Mouse (Mus musculus) ovary, adult 2 months (tissue): ENCODE data around the gene Wdr89. TPM values are rescaled to one million over a fixed set of nuclear protein-coding genes. Genes with fewer than 3 reads are reported as not detected.

ENCODE experiments used
- polyA plus RNA-seq: library from polyadenylated mRNA; depleted of rRNA; stranded (reverse); fragments of >200 nt; gene quantifications from 2 replicates; pipeline ENCODE4 v1.2.3, GENCODE M21; 2012; rRNA removed

The Wdr89 gene
- polyA plus RNA-seq = 3.5 and 3.9 TPM in 2 replicates

DNA sequence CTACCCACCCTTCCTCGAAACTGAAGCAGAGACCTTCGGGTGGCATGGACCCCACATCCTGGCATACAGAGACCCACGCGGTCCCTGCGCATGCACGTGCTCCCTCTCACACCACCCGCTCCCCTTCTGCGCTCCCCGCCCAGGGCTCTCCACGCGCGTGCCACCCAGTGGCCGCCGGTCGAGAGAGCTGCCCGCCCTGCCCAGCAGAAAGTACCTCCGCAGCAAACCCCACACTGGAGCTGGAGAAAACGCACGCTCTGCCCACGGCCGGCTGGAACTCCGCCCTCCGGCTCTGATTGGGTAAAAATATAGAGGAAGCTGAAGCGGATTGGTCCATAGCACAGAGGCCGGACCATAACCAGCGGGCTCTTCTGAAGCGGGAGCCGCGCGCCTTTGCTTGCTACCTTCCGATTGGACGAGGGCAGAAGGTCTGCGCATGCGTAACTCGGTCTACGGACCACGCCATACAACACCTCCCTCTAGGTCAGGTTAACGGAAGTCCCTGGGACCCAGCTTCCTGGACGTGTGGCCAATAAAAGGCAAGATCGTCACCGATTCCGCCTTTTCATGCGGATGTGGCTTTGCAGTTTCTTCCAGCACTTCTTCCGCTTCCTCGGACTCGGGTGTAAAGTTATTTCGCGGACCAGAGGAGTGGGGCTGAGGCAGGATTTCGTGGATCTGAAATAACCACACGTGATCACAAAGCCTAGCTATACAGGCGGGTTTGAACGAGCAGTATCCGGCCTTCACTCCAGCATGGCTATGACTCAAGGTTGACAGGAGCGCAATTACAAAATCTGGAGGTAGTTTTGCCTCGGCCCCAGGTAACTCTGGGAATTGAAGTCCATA lies at the start of gene Wdr89:
Gene Wdr89 (minus strand): TSS at position 280 of the 849 bp plus-strand sequence.

DNA sequence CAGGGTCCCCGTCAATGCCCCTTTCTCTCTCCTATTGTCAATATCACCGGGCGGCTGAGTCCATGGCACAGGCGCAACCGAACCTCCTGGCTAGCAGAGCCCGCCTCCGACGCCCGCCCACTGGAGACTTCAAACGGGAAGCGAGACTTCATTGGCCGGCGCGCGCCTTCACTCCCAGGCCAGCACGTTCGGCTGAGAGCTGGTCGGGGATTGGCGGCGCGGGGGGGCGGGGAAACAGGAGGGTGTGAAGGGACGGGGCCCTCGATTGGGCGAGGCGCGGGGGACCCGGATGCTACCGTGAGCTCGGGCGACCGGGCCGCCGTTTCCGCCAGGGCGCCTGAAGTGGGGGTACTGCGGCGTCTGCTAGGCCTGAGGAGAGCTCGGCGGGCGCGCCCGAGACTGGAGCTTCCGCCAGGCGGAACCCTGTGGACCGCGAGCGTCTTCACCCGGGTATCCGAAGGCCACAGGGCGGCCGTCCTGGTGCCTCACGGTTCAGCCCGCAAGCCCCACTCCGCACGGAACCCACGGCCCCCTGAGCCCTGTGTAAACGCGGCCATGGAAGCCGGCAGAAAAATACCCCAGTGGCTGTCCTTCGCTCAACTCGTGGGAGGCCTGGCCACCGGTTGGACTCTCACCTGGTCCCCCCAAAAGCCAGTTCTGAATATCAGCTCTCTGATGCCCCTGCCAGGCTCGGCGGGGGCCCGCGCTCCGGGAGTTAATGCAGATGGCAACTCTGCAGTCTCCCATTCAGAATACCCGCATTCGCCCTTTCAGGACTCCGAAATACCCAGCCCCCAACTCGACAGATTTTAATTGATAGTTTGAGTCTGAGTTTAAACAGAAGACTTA lies 73.0 kb downstream of the Wdr89 start, which contains the start of gene Ppp2r5e:
Gene Ppp2r5e (minus strand): TSS at position 92 of the 849 bp plus-strand sequence.

Other genes with a start within 250 kb of the Wdr89 start
- 21.8 and 34.5 TPM in 2 replicates for gene Ppp2r5e, start 73.3 kb downstream of the Wdr89 start, polyA plus RNA-seq
- 59.0 and 71.1 TPM in 2 replicates for gene Sgpp1, start 66.2 kb upstream of the Wdr89 start, polyA plus RNA-seq
- 206 and 209 TPM in 2 replicates for gene Syne2, start 148.6 kb upstream of the Wdr89 start, polyA plus RNA-seq